Mouse (Mus musculus) ES-Bruce4 (cell line): ENCODE results near the gene Kctd7. TPM values are rescaled to one million over a fixed set of nuclear protein-coding genes. Genes with fewer than 3 reads are reported as not detected.
A peak's percentile ranks its signal among the peaks of the same experiment; 100 is the strongest.

Experiments
- H3K27ac ChIP-seq: 2 replicates; pipeline ENCODE4 v1.5.1; 2012; ENCODE audit warnings: low read length, inconsistent platforms; ENCODE audit not compliant: insufficient read depth
- H3K27me3 ChIP-seq: 2 replicates; pipeline ENCODE4 v1.6.1; 2012; ENCODE audit warnings: mild to moderate bottlenecking, low read length, inconsistent platforms; ENCODE audit not compliant: control insufficient read depth, poor library complexity, insufficient read depth, severe bottlenecking
- H3K36me3 ChIP-seq: 2 replicates; pipeline ENCODE4 v1.6.1; 2012; ENCODE audit warnings: inconsistent platforms, mild to moderate bottlenecking, low read length, moderate library complexity; ENCODE audit not compliant: control insufficient read depth, poor library complexity, insufficient read depth, severe bottlenecking
- H3K4me1 ChIP-seq: one replicate; pipeline ENCODE4 v1.8.1; 2011; ENCODE audit warnings: low read length; ENCODE audit not compliant: control insufficient read depth, insufficient read depth
- H3K4me3 ChIP-seq: 2 replicates; pipeline ENCODE4 v1.5.1; 2011; ENCODE audit warnings: low read depth, mild to moderate bottlenecking, low read length
- H3K9ac ChIP-seq: 2 replicates; pipeline ENCODE4 v1.6.1; 2012; ENCODE audit warnings: low read depth, mild to moderate bottlenecking, inconsistent platforms; ENCODE audit not compliant: poor library complexity, severe bottlenecking
- H3K9me3 ChIP-seq: replicated peaks from 2 replicates; pipeline ENCODE4 v1.6.1; 2012; ENCODE audit warnings: mild to moderate bottlenecking, low read length, inconsistent platforms; ENCODE audit not compliant: control insufficient read depth, poor library complexity, insufficient read depth, severe bottlenecking
- CTCF ChIP-seq: IDR thresholded peaks from one replicate; pipeline ENCODE4 v1.8.1; 2011; ENCODE audit warnings: low read depth, low read length
- EP300 ChIP-seq: IDR thresholded peaks from 2 replicates; pipeline ENCODE4 v1.6.1; 2011; ENCODE audit warnings: low read depth, low read length; ENCODE audit not compliant: insufficient read depth
- POLR2A ChIP-seq: IDR thresholded peaks from one replicate; pipeline ENCODE4 v1.8.1; 2011; ENCODE audit warnings: low read length; ENCODE audit not compliant: insufficient read depth
- polyA plus RNA-seq: library from polyadenylated mRNA; stranded (reverse); fragments of >200 nt; gene quantifications from 2 replicates; pipeline ENCODE4 v1.2.4, GENCODE M21; 2011; ENCODE audit warnings: low read depth; ENCODE audit not compliant: missing spikeins, insufficient read depth, insufficient read length

The Kctd7 gene
- polyA plus RNA-seq, 1 experiment: 0.97 TPM

DNA sequence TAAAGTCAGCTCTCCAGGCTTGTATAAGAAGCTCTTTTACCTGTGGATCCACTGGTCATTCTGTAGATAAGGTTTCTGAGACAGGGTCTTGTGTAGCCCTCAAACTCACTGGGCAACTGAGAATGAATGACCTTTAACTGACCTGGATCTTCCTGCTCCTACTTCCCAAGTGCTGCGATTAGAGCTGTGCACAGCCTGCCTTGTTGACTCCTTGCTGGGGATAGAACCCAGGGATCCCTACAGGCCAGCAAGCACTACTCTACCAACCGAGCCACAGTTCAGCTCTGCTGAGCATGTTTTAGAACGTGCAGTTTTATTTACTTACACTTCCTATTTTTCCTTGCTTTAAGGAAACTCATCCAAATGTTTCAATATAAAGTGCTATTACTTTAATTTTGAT lies 52.8 kb downstream of the Kctd7 start:
- Histone ChIP-seq H3K27me3 (no peaks in the 10 kb centered on the region), H3K9me3 (no peaks in the 10 kb centered on the region), H3K4me1 (peaks cover 4% of the 10 kb centered on the region), H3K27ac (0 out of 2 replicates have a peak overlapping the region, but pooled peaks have one; percentile 19), H3K36me3 (peaks cover 2% of the 10 kb centered on the region), H3K4me3 (no peak overlapping the region), H3K9ac (no peak overlapping the region)
- no peak for TF ChIP-seq POLR2A
- no peak for TF ChIP-seq CTCF
- no peak for TF ChIP-seq EP300

DNA sequence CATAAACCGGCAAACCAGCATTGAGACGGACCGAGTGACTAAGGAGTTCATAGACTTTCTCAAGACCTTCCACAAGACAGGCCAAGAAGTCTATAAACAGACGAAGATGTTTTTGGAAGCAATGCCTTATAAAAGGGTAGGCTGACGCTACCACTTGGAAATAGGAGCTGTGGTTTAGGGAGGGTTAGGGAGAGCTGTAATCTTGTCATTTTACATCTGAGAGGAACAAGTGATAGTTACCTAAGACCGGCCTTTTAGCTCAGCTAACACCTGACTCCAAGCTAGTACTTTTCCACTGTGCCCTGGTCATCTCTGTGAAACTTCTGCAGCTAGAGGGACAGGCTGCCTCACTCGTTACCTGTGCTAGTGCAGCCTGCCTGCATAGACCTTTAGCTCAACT lies 53.3 kb downstream of the Kctd7 start:
- H3K27ac ChIP-seq: peak overlapping the region; percentile 77
- H3K4me1 ChIP-seq: peaks cover 4% of the 10 kb centered on the region
- no peak overlapping the region for H3K4me3 ChIP-seq
- no peaks in the 10 kb centered on the region for H3K27me3 ChIP-seq
- H3K9me3 ChIP-seq: no peaks in the 10 kb centered on the region
- H3K36me3 ChIP-seq: peaks cover 2% of the 10 kb centered on the region; the same call in 1 of the 2 replicates
- TF ChIP-seq POLR2A: no peak
- TF ChIP-seq CTCF: no peak
- TF ChIP-seq EP300: no peak
- no peak overlapping the region for H3K9ac ChIP-seq

DNA sequence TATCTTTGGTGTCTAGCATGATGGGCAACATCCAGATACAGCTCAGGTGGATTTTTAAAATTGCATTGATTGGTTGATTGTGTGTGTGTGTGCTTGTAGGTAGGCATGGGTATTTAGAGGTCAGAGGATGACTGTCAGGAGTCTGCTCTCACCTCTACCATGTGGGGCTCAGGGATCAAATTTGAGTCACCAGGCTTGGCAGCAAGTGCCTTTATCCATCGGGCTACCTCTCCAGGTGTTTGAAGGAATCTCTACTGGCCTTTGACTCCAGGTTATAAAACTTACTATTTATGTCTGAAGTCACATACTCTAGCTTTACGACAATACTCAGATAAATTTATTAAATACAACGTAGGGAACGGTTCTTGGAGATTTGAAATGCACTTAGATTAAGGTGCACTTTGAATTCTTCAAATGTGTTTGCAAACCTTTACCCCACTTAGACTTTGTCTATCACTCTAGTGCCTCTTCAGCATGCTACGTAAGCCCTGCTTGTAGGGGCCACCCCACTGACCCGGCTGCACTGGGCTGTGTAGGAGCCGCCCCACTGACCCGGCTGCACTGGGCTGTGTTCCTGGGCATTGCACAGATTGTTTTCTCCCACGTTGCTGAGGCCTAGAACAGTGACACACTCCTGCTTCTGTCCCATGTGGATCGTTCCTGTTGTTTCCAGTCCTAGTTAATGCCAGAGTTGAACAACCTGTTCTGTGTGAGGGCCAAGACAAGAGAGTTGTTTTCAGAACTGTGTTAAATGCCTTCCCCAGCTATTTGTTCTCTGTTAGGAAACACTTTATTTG lies 55.8 kb downstream of the Kctd7 start:
- Histone ChIP-seq H3K27ac (no peak overlapping the region), H3K36me3 (peaks cover 2% of the 10 kb centered on the region; the same call in 1 of the 2 replicates)

DNA sequence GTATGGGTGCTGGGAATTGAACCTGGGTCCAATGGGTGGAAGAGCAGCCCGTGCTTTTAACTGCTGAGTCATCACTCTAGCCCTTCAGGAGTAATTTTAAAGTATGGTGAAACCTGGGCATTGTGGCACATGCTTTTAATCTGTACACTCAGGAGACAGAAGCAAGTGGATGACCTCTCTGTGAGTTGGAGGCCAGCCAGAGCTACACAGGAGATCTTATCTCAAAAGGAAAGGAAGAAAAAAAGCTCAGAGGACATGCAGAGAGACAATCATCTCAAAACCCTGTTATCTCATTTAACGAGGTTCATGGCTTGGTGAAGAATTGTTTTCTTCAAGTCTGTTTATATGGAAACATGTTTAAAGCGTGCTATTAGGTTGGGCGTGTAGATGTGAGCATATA lies 59.3 kb downstream of the Kctd7 start:
- no peak for TF ChIP-seq EP300
- TF ChIP-seq POLR2A: no peak
- TF ChIP-seq CTCF: no peak
- Histone ChIP-seq H3K4me1 (no peaks in the 10 kb centered on the region), H3K9ac (no peak overlapping the region), H3K27ac (no peak overlapping the region), H3K36me3 (no peaks in the 10 kb centered on the region), H3K9me3 (no peaks in the 10 kb centered on the region), H3K27me3 (no peaks in the 10 kb centered on the region), H3K4me3 (no peak overlapping the region)

More for the DNA sequence above, 55.8 kb downstream of the Kctd7 start:
- no peaks in the 10 kb centered on the region for H3K9me3 ChIP-seq
- no peaks in the 10 kb centered on the region for H3K27me3 ChIP-seq
- H3K9ac ChIP-seq: no peak overlapping the region
- H3K4me1 ChIP-seq: peaks cover 4% of the 10 kb centered on the region
- H3K4me3 ChIP-seq: no peak overlapping the region
- TF ChIP-seq POLR2A (no peak), EP300 (no peak), CTCF (no peak)

DNA sequence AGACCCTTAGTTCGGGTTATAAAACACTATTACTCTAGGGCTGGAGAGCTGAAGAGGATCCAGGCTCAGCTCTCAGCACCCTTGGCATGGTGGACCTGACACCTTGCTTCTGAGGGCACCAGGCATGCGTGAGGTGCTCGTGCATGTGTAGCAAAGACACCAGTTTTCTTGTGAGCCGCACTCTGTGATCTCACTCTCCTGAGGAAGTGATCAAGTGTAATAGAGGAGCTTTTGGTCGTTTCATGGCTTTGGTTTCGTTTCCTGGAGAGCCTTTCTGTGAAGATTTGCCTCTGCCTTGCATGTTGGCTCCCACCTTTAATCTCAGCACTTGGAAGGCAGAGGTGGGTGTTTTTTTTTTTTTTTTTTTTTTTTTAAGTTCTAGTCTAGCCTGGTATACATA lies 59.9 kb downstream of the Kctd7 start:
- no peaks in the 10 kb centered on the region for H3K36me3 ChIP-seq
- H3K4me3 ChIP-seq: no peak overlapping the region
- no peak overlapping the region for H3K9ac ChIP-seq
- H3K4me1 ChIP-seq: no peaks in the 10 kb centered on the region
- H3K9me3 ChIP-seq: no peaks in the 10 kb centered on the region
- no peak for TF ChIP-seq EP300
- no peak for TF ChIP-seq POLR2A
- TF ChIP-seq CTCF: no peak
- H3K27me3 ChIP-seq: no peaks in the 10 kb centered on the region
- no peak overlapping the region for H3K27ac ChIP-seq

Other genes with a start within 250 kb of the Kctd7 start
- 12.9 and 13.1 TPM in 2 replicates for gene Zbed5, start 249.1 kb upstream of the Kctd7 start, polyA plus RNA-seq
- 5.4 and 6.1 TPM in 2 replicates for gene Phkg1, start 246.3 kb upstream of the Kctd7 start, polyA plus RNA-seq
- 1.3 and 4.3 TPM in 2 replicates for gene Nupr1l, start 236.3 kb upstream of the Kctd7 start, polyA plus RNA-seq
- gene Vkorc1l1, start 202.9 kb upstream of the Kctd7 start, polyA plus RNA-seq: 72.6 and 73.3 TPM in 2 replicates
- 11.5 and 13.3 TPM in 2 replicates for gene Gusb, start 141.8 kb upstream of the Kctd7 start, polyA plus RNA-seq
- gene Asl, start 115.6 kb upstream of the Kctd7 start, polyA plus RNA-seq: 60.7 and 63.4 TPM in 2 replicates
- gene Crcp, start 115.6 kb upstream of the Kctd7 start, polyA plus RNA-seq: 25.7 and 30.0 TPM in 2 replicates
- 35.6 and 44.8 TPM in 2 replicates for gene Tpst1, start 71.5 kb upstream of the Kctd7 start, polyA plus RNA-seq
- 29.9 and 34.8 TPM in 2 replicates for gene Rabgef1, start 26.9 kb downstream of the Kctd7 start, polyA plus RNA-seq
- gene Tmem248, start 72.2 kb downstream of the Kctd7 start, polyA plus RNA-seq: 60.2 and 63.9 TPM in 2 replicates
- 66.8 and 68.5 TPM in 2 replicates for gene Sbds, start 110.7 kb downstream of the Kctd7 start, polyA plus RNA-seq
- gene Tyw1, start 110.8 kb downstream of the Kctd7 start, polyA plus RNA-seq: 27.7 and 27.8 TPM in 2 replicates
- gene Caln1, start 224.6 kb downstream of the Kctd7 start, polyA plus RNA-seq: 0.28 and 0.32 TPM in 2 replicates
- gene A330070K13Rik, start 239.8 kb downstream of the Kctd7 start, polyA plus RNA-seq: not detected in 2 replicates